Mouse (Mus musculus) myocyte (in vitro differentiated cells): ENCODE results near the gene Ugt1a2. TPM values are rescaled to one million over a fixed set of nuclear protein-coding genes. Genes with fewer than 3 reads are reported as not detected.
A peak's percentile ranks its signal among the peaks of the same experiment; 100 is the strongest.

Experiments used
- H3K27me3 ChIP-seq: one replicate; pipeline ENCODE4 v1.6.1; 2011; ENCODE audit not compliant: control insufficient read depth, insufficient read depth, insufficient read length
- H3K36me3 ChIP-seq: one replicate; pipeline ENCODE4 v1.6.1; 2011; ENCODE audit not compliant: control insufficient read depth, insufficient read depth
- H3K4me2 ChIP-seq: one replicate; pipeline ENCODE4 v1.6.1; 2011; ENCODE audit warnings: low read depth, control low read depth
- H3K4me3 ChIP-seq: one replicate; pipeline ENCODE4 v1.5.1; 2011; ENCODE audit warnings: mild to moderate bottlenecking, control low read depth, moderate library complexity
- H3K79me2 ChIP-seq: one replicate; pipeline ENCODE4 v1.6.1; 2011; ENCODE audit not compliant: control insufficient read depth, insufficient read depth
- H3ac ChIP-seq: one replicate; pipeline ENCODE4 v1.6.1; 2011; ENCODE audit not compliant: control insufficient read depth, insufficient read length
- CEBPB ChIP-seq: IDR thresholded peaks from 2 replicates; pipeline ENCODE4 v1.6.1; 2011; ENCODE audit warnings: mild to moderate bottlenecking, moderate library complexity; ENCODE audit not compliant: poor library complexity, insufficient read depth, severe bottlenecking
- E2F4 ChIP-seq: IDR thresholded peaks from one replicate; pipeline ENCODE4 v1.6.1; 2011; ENCODE audit warnings: mild to moderate bottlenecking, control low read depth, moderate library complexity; ENCODE audit not compliant: insufficient read depth
- MAX ChIP-seq: IDR thresholded peaks from one replicate; pipeline ENCODE4 v1.6.1; 2011; ENCODE audit warnings: low read depth, mild to moderate bottlenecking, control low read depth
- MYOD1 ChIP-seq, 3 experiments: IDR thresholded peaks; one replicate each; pipeline ENCODE4 v1.6.1; 2011; ENCODE audit warnings: control low read depth in 2 of 3, low read depth in 2 of 3, mild to moderate bottlenecking in 2 of 3, moderate library complexity in 1 of 3; ENCODE audit not compliant: insufficient read length in 2 of 3, control insufficient read depth in 1 of 3
- MYOG ChIP-seq, 3 experiments: IDR thresholded peaks; one replicate each; pipeline ENCODE4 v1.6.1; 2011; ENCODE audit warnings: control low read depth in 2 of 3, low read depth in 2 of 3, mild to moderate bottlenecking in 2 of 3; ENCODE audit not compliant: insufficient read length in 2 of 3, control insufficient read depth in 1 of 3, insufficient read depth in 1 of 3
- POLR2A ChIP-seq: IDR thresholded peaks from one replicate; pipeline ENCODE4 v1.6.1; 2011; ENCODE audit warnings: low read depth, mild to moderate bottlenecking, control low read depth, moderate library complexity; ENCODE audit not compliant: insufficient read length
- POLR2AphosphoS2 ChIP-seq: IDR thresholded peaks from one replicate; pipeline ENCODE4 v1.6.1; 2011; ENCODE audit warnings: low read depth, control low read depth; ENCODE audit not compliant: insufficient read length
- REST ChIP-seq: IDR thresholded peaks from one replicate; pipeline ENCODE4 v1.6.1; 2011; ENCODE audit warnings: mild to moderate bottlenecking, control low read depth, moderate library complexity; ENCODE audit not compliant: insufficient read depth, insufficient read length
- SRF ChIP-seq: IDR thresholded peaks from one replicate; pipeline ENCODE4 v1.6.1; 2011; ENCODE audit warnings: low read depth; ENCODE audit not compliant: control insufficient read depth, insufficient read length
- TCF12 ChIP-seq: IDR thresholded peaks from one replicate; pipeline ENCODE4 v1.6.1; 2011; ENCODE audit warnings: mild to moderate bottlenecking, control low read depth; ENCODE audit not compliant: poor library complexity, insufficient read depth, severe bottlenecking
- TCF3 ChIP-seq: IDR thresholded peaks from one replicate; pipeline ENCODE4 v1.6.1; 2011; ENCODE audit warnings: low read depth, control low read depth; ENCODE audit not compliant: insufficient read length
- USF1 ChIP-seq: IDR thresholded peaks from one replicate; pipeline ENCODE4 v1.6.1; 2011; ENCODE audit warnings: low read depth, mild to moderate bottlenecking, control low read depth, moderate library complexity
- polyA plus RNA-seq: library from polyadenylated mRNA; unstranded; fragments of >200 nt; fragmentation: generic; extraction: Trizol; gene quantifications from one replicate; pipeline ENCODE4 v1.2.1, GENCODE M21; 2012; ENCODE audit warnings: missing spikeins

Gene Ugt1a2
- polyA plus RNA-seq, 1 experiment: 0.05 TPM

DNA sequence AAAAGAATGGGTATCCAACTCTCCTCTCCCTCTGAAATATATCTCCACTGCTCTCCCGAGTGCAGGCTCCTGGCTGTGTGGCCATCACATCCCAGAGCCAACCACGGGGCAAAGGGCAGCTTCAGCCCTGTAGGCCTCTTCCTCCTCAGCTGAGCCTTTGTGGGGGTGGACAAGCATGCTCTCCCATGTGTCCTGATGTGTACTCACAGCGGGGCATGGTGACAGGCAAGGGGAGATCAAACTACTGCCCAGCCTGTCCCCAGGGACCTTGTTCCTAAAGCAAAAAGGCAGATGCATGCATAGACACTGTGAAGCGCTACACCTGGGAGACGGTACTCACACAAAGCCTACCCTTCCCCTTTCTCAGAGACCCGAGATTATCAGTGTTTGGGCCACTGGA, 59.7 kb downstream of the Ugt1a2 start:
- peaks cover 20% of the 10 kb centered on the region for H3K36me3 ChIP-seq
- H3K4me3 ChIP-seq: no peak overlapping the region
- no peak for TF ChIP-seq E2F4
- TF ChIP-seq SRF: no peak
- no peak for TF ChIP-seq MYOD1 (IDR thresholded peaks at IDR 0.05; ENCODE audit: control insufficient read depth in 1 of 3, insufficient read length in 2 of 3, low read depth in 2 of 3)
- TF ChIP-seq CEBPB: no peak
- TF ChIP-seq REST: no peak
- no peak for TF ChIP-seq MAX
- no peak for TF ChIP-seq POLR2A
- no peak for TF ChIP-seq TCF3
- TF ChIP-seq TCF12: no peak
- TF ChIP-seq POLR2AphosphoS2: no peak
- TF ChIP-seq USF1: no peak
- TF ChIP-seq MYOG (IDR thresholded peaks at IDR 0.05; ENCODE audit: control insufficient read depth in 1 of 3, insufficient read depth in 1 of 3, insufficient read length in 2 of 3, low read depth in 2 of 3): no peak
- no peak overlapping the region for H3ac ChIP-seq
- H3K4me2 ChIP-seq: no peak overlapping the region
- no peaks in the 10 kb centered on the region for H3K27me3 ChIP-seq
- H3K79me2 ChIP-seq: no peaks in the 10 kb centered on the region

DNA sequence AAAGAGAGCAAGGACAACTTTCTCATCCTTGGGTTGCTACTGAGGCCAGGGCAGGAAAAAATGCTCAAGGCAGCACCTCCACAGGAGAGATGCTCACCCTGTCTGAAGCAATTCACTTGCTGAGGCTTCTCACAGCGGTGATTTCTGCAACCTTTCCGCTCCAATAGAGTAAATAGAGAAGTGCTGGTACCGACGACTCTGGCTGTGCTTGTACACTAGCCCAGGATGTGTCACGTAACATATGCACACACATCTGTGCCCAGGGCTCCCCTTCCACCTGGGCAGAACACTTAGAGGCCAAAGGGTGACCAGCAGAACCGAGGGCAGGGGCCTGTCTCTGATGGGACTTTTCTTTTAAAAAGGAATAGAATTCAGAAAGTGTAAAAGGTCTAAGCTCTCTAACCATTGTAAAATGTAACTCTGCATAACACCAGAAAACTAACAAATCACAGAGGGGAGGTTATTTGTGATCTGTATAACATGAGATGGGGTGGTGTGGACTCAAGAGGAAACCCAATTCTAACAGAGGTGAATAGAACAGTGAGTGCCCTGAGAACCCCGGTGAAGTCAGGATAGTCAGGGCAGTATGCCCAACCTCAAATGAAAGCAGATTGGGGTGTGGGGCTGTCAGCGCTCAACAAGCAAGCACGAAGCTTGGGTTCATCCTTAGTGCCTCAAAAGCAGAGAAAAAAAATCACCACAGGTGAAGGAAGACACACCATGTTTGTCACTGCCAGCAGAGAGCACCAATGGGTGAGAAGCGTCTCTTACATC, 60.4 kb downstream of the Ugt1a2 start:
- Histone ChIP-seq H3K4me3 (no peak overlapping the region), H3K27me3 (no peaks in the 10 kb centered on the region), H3K4me2 (no peak overlapping the region), H3K79me2 (no peaks in the 10 kb centered on the region), H3ac (no peak overlapping the region), H3K36me3 (peaks cover 27% of the 10 kb centered on the region)
- TF ChIP-seq REST (no peak), CEBPB (no peak), TCF3 (no peak), USF1 (no peak), SRF (no peak), POLR2AphosphoS2 (no peak), MYOD1 (IDR thresholded peaks at IDR 0.05; ENCODE audit: control insufficient read depth in 1 of 3, insufficient read length in 2 of 3, low read depth in 2 of 3) (no peak), TCF12 (no peak), POLR2A (no peak), MYOG (IDR thresholded peaks at IDR 0.05; ENCODE audit: control insufficient read depth in 1 of 3, insufficient read depth in 1 of 3, insufficient read length in 2 of 3, low read depth in 2 of 3) (no peak), MAX (no peak), E2F4 (no peak)

DNA sequence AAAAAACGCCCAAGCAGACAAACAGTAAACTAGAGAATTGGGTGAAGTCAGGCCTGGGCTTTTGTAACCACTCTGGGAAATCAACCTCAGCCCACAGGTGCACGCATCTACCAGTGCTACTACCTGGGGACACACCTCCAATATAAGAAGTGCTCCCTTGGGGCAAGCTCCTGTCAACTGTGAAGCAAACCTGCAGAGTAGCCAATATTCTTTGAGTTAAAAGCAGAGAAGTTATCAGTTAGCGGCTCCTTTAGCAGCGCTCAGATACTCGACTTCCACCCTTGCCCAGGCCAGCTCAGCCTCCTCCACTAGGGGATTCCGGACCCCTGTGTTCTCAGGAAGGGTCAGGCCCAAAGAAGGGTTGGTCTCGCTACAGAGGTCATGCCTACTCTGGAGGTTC, 61.3 kb downstream of the Ugt1a2 start:
- Histone ChIP-seq H3K27me3 (no peaks in the 10 kb centered on the region), H3K79me2 (no peaks in the 10 kb centered on the region), H3ac (no peak overlapping the region), H3K4me3 (no peak overlapping the region), H3K36me3 (peaks cover 36% of the 10 kb centered on the region), H3K4me2 (peak overlapping the region; percentile 37)
- TF ChIP-seq USF1: no peak
- TF ChIP-seq MYOD1 (IDR thresholded peaks at IDR 0.05; ENCODE audit: control insufficient read depth in 1 of 3, insufficient read length in 2 of 3, low read depth in 2 of 3): no peak
- TF ChIP-seq MAX: no peak
- TF ChIP-seq MYOG (IDR thresholded peaks at IDR 0.05; ENCODE audit: control insufficient read depth in 1 of 3, insufficient read depth in 1 of 3, insufficient read length in 2 of 3, low read depth in 2 of 3): no peak
- TF ChIP-seq E2F4: no peak
- TF ChIP-seq REST: no peak
- no peak for TF ChIP-seq POLR2AphosphoS2
- no peak for TF ChIP-seq POLR2A
- TF ChIP-seq TCF12: no peak

DNA sequence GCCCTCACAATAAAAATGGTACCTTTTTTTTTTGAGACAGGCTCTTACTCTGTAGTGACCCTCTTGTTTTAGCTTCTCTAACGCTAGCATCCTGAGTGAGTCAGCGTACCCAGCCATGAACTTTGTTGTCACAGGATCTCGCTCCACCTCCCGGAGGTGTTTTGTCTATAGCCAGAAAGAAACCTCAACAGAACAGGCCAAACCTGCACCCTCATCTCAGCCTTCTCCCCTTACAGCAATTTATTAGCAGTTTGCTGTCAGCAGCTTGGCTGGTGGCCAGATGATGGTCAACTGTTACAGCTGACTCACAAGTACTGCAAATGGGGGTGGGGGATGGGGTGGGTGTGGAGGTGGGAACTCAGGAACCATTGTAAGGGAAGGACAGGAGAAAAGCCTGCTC, 61.9 kb downstream of the Ugt1a2 start:
- Histone ChIP-seq H3K36me3 (peaks cover 41% of the 10 kb centered on the region), H3K4me2 (peak overlapping the region; percentile 37), H3K27me3 (no peaks in the 10 kb centered on the region), H3K79me2 (no peaks in the 10 kb centered on the region), H3K4me3 (no peak overlapping the region), H3ac (no peak overlapping the region)
- TF ChIP-seq MAX (no peak), TCF12 (peak; percentile 27)

DNA sequence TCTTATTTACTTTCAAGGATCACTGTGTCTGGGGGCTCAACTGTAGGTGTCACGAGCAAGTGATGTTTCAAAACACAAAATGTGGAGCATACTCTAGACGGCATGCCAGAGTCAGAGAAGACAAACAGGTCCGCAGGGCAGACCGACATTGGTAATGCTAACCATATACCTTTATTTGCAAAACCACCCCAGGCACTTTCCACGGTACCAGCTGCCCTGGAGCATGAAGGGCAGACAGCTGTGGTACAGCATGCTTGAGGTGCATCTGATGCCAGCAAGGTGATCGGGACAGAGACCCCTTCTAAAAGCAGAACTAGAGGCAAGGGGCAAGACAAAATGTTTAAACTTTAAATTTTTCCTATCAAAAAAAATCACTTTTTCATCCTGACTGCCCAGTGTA, 62.6 kb downstream of the Ugt1a2 start:
- Histone ChIP-seq H3K36me3 (peaks cover 48% of the 10 kb centered on the region), H3K79me2 (no peaks in the 10 kb centered on the region), H3K27me3 (no peaks in the 10 kb centered on the region), H3ac (no peak overlapping the region), H3K4me2 (no peak overlapping the region), H3K4me3 (no peak overlapping the region)
- TF ChIP-seq USF1 (no peak), POLR2AphosphoS2 (no peak), MYOG (IDR thresholded peaks at IDR 0.05; ENCODE audit: control insufficient read depth in 1 of 3, insufficient read depth in 1 of 3, insufficient read length in 2 of 3, low read depth in 2 of 3) (no peak), POLR2A (no peak), SRF (no peak), REST (no peak), TCF12 (no peak), TCF3 (no peak), MAX (no peak), CEBPB (no peak), MYOD1 (IDR thresholded peaks at IDR 0.05; ENCODE audit: control insufficient read depth in 1 of 3, insufficient read length in 2 of 3, low read depth in 2 of 3) (no peak), E2F4 (no peak)
